Mouse (Mus musculus) kidney, postnatal 0 days (tissue): ENCODE data around the gene Olfr1504. TPM values are rescaled to one million over a fixed set of nuclear protein-coding genes. Genes with fewer than 3 reads are reported as not detected.
"Not testable (repeated sequence)": the region's sequence is repeated elsewhere in the genome, so short reads cannot be mapped to it uniquely, and the experiment has no call there.

Experiments used
- ATAC-seq: fragments of 200-750 bp; cut with Nextera tagmentation; replicated peaks from 2 replicates; pipeline ENCODE4 v1.8.0; 2017; ENCODE audit warnings: low read depth, moderate number of reproducible peaks, moderate TSS enrichment, moderate library complexity; ENCODE audit not compliant: low FRiP score
- DNase-seq: peaks from one replicate; pipeline ENCODE4 v3.0.0-alpha.2; 2016; ENCODE audit warnings: low spot score
- H3K27ac ChIP-seq: fragments of 300-500 bp; sonication (generic); 2 replicates; pipeline ENCODE4 v1.5.1; 2014; ENCODE audit warnings: mild to moderate bottlenecking
- H3K27me3 ChIP-seq: fragments of 300-500 bp; sonication (generic); 2 replicates; pipeline ENCODE4 v1.6.1; 2014; ENCODE audit warnings: low read length, mixed read lengths; ENCODE audit not compliant: insufficient read depth
- H3K36me3 ChIP-seq: fragments of 300-500 bp; sonication (generic); 2 replicates; pipeline ENCODE4 v1.6.1; 2014; ENCODE audit warnings: low read length, mixed read lengths; ENCODE audit not compliant: insufficient read depth
- H3K4me1 ChIP-seq: fragments of 300-500 bp; sonication (generic); replicated peaks from 2 replicates; pipeline ENCODE4 v1.6.1; 2014; ENCODE audit warnings: antibody characterized with exemption, low read length, mixed read lengths; ENCODE audit not compliant: insufficient read depth
- H3K4me2 ChIP-seq: fragments of 300-500 bp; sonication (generic); 2 replicates; pipeline ENCODE4 v1.6.1; 2014; ENCODE audit warnings: mild to moderate bottlenecking, low read length, moderate library complexity, mixed read lengths
- H3K4me3 ChIP-seq: fragments of 300-500 bp; sonication (generic); replicated peaks from 2 replicates; pipeline ENCODE4 v1.5.1; 2014; ENCODE audit warnings: low read depth, low read length
- H3K9ac ChIP-seq: fragments of 300-500 bp; sonication (generic); 2 replicates; pipeline ENCODE4 v1.6.1; 2014; ENCODE audit warnings: low read depth, low read length
- H3K9me3 ChIP-seq: fragments of 300-500 bp; sonication (generic); replicated peaks from 2 replicates; pipeline ENCODE4 v1.6.1; 2016; ENCODE audit warnings: low read length, inconsistent platforms, mixed read lengths
- CTCF ChIP-seq: IDR thresholded peaks from 2 replicates; pipeline ENCODE4 v1.5.1; 2016; ENCODE audit warnings: antibody characterized with exemption, low read depth, mild to moderate bottlenecking, moderate library complexity
- WGBS: fragments of 180-500 bp; shearing (Covaris S2); extraction: QIAGEN DNeasy Blood & Tissue Kit; methylation state at CpG from one replicate; pipeline ENCODE4 v1.1.7; 2014; 5-methylcytosine and 5-hydroxymethylcytosine counted together
- polyA plus RNA-seq: library from polyadenylated mRNA; unstranded; fragments of >200 nt; fragmentation: Nextera tagmentation; extraction: Ambion mirVana; gene quantifications from 2 replicates; pipeline ENCODE4 v1.2.1, GENCODE M21; 2015

Olfr1504 gene
- polyA plus RNA-seq, result not detected in 2 replicates

DNA sequence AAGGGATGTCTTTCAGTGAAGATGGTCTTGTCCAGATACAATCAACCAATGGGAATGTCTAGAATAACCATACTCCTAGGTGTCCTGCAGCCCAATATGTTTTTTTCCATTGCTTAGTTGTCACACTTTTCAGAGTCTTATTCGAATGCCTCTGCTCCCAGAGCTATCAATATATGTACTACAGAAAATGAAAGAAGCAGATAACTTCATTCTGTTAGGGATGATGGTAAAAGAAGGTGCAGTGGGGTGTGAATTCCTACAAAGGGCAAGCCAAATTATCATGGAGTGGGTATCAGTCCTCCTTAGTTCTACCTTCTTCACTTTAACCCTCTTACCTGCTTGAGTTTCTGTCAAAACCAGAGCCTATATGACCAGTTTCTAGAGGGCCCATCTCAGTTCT lies at the start of gene Olfr1504:
Gene Olfr1504, minus strand, starts transcription at position 101 of the 400 bp plus-strand sequence.
- Histone ChIP-seq H3K27ac (no peak within 1 kb of the TSS), H3K9ac (no peak within 1 kb of the TSS), H3K4me2 (no peak within 1 kb of the TSS), H3K27me3 (no peaks in the 10 kb centered on the region), H3K4me3 (no peak within 1 kb of the TSS), H3K9me3 (no peaks in the 10 kb centered on the region), H3K36me3 (no peaks in the 10 kb centered on the region), H3K4me1 (no peaks in the 10 kb centered on the region)
- no peak for DNase-seq
- 67% methylated on average over 1 of the region's 1 CpGs for WGBS
- TF ChIP-seq CTCF, result no peak
- ATAC-seq, result no peak

DNA sequence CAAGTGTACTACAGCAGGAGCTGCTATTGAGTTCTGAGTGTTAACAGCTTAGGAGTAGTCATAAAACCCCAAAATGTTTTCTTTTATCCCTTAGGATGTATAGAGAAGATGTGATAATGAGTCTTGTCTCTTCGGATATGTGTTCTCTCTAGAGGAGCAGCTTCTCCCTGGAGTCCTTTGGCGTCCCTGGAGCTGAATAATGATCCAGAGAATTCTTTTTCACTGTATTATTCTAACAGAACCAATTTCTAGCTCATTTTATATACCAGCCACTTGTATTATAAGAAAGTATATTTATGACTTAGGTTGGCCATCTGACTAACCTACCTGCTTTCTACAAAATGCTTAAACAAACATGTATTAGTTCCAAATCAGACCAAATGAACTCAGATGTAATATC lies 15.5 kb upstream of the Olfr1504 start, which contains the start of gene Olfr1505:
Gene Olfr1505, plus strand, starts transcription at position 301 of the 400 bp plus-strand sequence.
- no peak within 1 kb of the TSS for H3K27ac ChIP-seq
- no peak for TF ChIP-seq CTCF
- no peak within 1 kb of the TSS for H3K9ac ChIP-seq
- H3K4me1 ChIP-seq, result no peaks in the 10 kb centered on the region
- no peaks in the 10 kb centered on the region for H3K27me3 ChIP-seq
- ATAC-seq, result no peak
- H3K4me3 ChIP-seq, result no peak within 1 kb of the TSS
- no peak within 1 kb of the TSS for H3K4me2 ChIP-seq
- H3K36me3 ChIP-seq, result no peaks in the 10 kb centered on the region
- WGBS, result 79% methylated on average over 2 of the region's 2 CpGs
- no peaks in the 10 kb centered on the region for H3K9me3 ChIP-seq
- DNase-seq, result no peak

GRCm38 (mm10) chr19:13861495-13861894 lies 36.2 kb downstream of the Olfr1504 start, which contains the start of gene Olfr1502:
Olfr1502 (plus strand) TSS chr19:13861795.
- DNase-seq (no peak), ATAC-seq (no peak)
- TF ChIP-seq CTCF, result no peak
- Histone ChIP-seq H3K9me3 (no peaks in the 10 kb centered on the region), H3K36me3 (no peaks in the 10 kb centered on the region), H3K27ac (no peak within 1 kb of the TSS), H3K9ac (no peak within 1 kb of the TSS), H3K4me1 (no peaks in the 10 kb centered on the region), H3K27me3 (no peaks in the 10 kb centered on the region), H3K4me2 (no peak within 1 kb of the TSS), H3K4me3 (no peak within 1 kb of the TSS)
- WGBS, result 74% methylated on average over 1 of the region's 1 CpGs

GRCm38 (mm10) chr19:13850592-13850991 lies 47.1 kb downstream of the Olfr1504 start, which contains the start of gene Olfr1501:
Olfr1501 (minus strand) TSS chr19:13850692.
- DNase-seq, H3K27me3 ChIP-seq, ATAC-seq: not testable (repeated sequence)

More at GRCm38 (mm10) chr19:13850592-13850991, 47.1 kb downstream of the Olfr1504 start, which contains the start of gene Olfr1501:
- H3K9me3 ChIP-seq, H3K4me1 ChIP-seq, H3K27ac ChIP-seq, H3K36me3 ChIP-seq, H3K4me2 ChIP-seq, H3K4me3 ChIP-seq, H3K9ac ChIP-seq: not testable (repeated sequence)

Other genes starting within 250 kb of the Olfr1504 start
- gene Olfr1490, start 246.8 kb downstream of the Olfr1504 start, polyA plus RNA-seq, result not detected in 2 replicates
- gene Olfr1491, start 200.7 kb downstream of the Olfr1504 start, polyA plus RNA-seq, result not detected in 2 replicates
- not detected in 2 replicates for gene Olfr1493-ps1, start 174.7 kb downstream of the Olfr1504 start, polyA plus RNA-seq
- not detected in 2 replicates for gene Olfr1494, start 158.2 kb downstream of the Olfr1504 start, polyA plus RNA-seq
- gene Olfr1495, start 133.3 kb downstream of the Olfr1504 start, polyA plus RNA-seq, result not detected in 2 replicates
- not detected in 2 replicates for gene Olfr1496, start 120.0 kb downstream of the Olfr1504 start, polyA plus RNA-seq
- gene Olfr1497, start 99.7 kb downstream of the Olfr1504 start, polyA plus RNA-seq, result not detected in 2 replicates
- gene Olfr1499, start 78.5 kb downstream of the Olfr1504 start, polyA plus RNA-seq, result not detected in 2 replicates
- gene Olfr1500, start 67.4 kb downstream of the Olfr1504 start, polyA plus RNA-seq, result not detected in 2 replicates
- not detected in 2 replicates for gene Olfr1501, start 47.2 kb downstream of the Olfr1504 start, polyA plus RNA-seq
- not detected in 2 replicates for gene Olfr1502, start 36.1 kb downstream of the Olfr1504 start, polyA plus RNA-seq
- not detected in 2 replicates for gene Olfr1505, start 15.6 kb upstream of the Olfr1504 start, polyA plus RNA-seq